Mouse (Mus musculus) forebrain, embryonic 16.5 days (tissue): ENCODE results near the gene Prf1. TPM values are rescaled to one million over a fixed set of nuclear protein-coding genes. Genes with fewer than 3 reads are reported as not detected.

Experiments used
- polyA plus RNA-seq: library from polyadenylated mRNA; unstranded; fragments of >200 nt; fragmentation: Nextera tagmentation; extraction: Ambion mirVana; gene quantifications from 2 replicates; pipeline ENCODE4 v1.2.1, GENCODE M21; 2015

Gene Prf1
- polyA plus RNA-seq, 1 experiment from 2014 or later: not detected

Other genes with a start within 250 kb of the Prf1 start
- 12.9 and 16.1 TPM in 2 replicates for gene Pcbd1, start 208.5 kb upstream of the Prf1 start, polyA plus RNA-seq
- 64.0 and 69.2 TPM in 2 replicates for gene Sgpl1, start 150.1 kb upstream of the Prf1 start, polyA plus RNA-seq
- gene Tbata, start 125.9 kb upstream of the Prf1 start, polyA plus RNA-seq: 1.3 and 1.5 TPM in 2 replicates
- gene Adamts14, start 24.4 kb upstream of the Prf1 start, polyA plus RNA-seq: 0.10 and 0.27 TPM in 2 replicates
- gene Pald1, start 85.7 kb downstream of the Prf1 start, polyA plus RNA-seq: 17.1 and 18.0 TPM in 2 replicates
- gene Nodal, start 120.1 kb downstream of the Prf1 start, polyA plus RNA-seq: 0.10 and 0.15 TPM in 2 replicates
- gene Eif4ebp2, start 154.8 kb downstream of the Prf1 start, polyA plus RNA-seq: 78.2 and 88.4 TPM in 2 replicates
- gene Lrrc20, start 178.0 kb downstream of the Prf1 start, polyA plus RNA-seq: 25.7 and 28.1 TPM in 2 replicates